Mouse (Mus musculus) urinary bladder, adult 2 months (tissue): ENCODE measurements around the gene Cda. TPM values are rescaled to one million over a fixed set of nuclear protein-coding genes. Genes with fewer than 3 reads are reported as not detected.
"Not testable (repeated sequence)": the region's sequence is repeated elsewhere in the genome, so short reads cannot be mapped to it uniquely, and the experiment has no call there.

Source experiments
- DNase-seq: peaks from one replicate; pipeline ENCODE4 v3.0.0; 2022; ENCODE audit warnings: low spot score
- polyA plus RNA-seq: library from polyadenylated mRNA; depleted of rRNA; stranded (reverse); fragments of >200 nt; gene quantifications from 2 replicates; pipeline ENCODE4 v1.2.3, GENCODE M21; 2012

Cda gene
- polyA plus RNA-seq, 1 experiment = 4.1 TPM

- no peak for DNase-seq
Measured at GRCm38 (mm10) chr4:138335036-138335435, 32.8 kb downstream of the Cda start.

GRCm38 (mm10) chr4:138333135-138333534 lies 34.7 kb downstream of the Cda start:
- no peak for DNase-seq

GRCm38 (mm10) chr4:138331647-138332046 lies 36.1 kb downstream of the Cda start:
- DNase-seq = no peak

GRCm38 (mm10) chr4:138330264-138330671 lies 37.5 kb downstream of the Cda start:
- DNase-seq = no peak

GRCm38 (mm10) chr4:138327891-138328470 lies 39.8 kb downstream of the Cda start:
- DNase-seq = no peak

GRCm38 (mm10) chr4:138327155-138327554 lies 40.6 kb downstream of the Cda start:
- not testable (repeated sequence) for DNase-seq

GRCm38 (mm10) chr4:138326077-138326695 lies 41.6 kb downstream of the Cda start, which contains the start of gene Pink1:
Gene Pink1, minus strand, starts transcription at chr4:138326307.
- DNase-seq = peak; percentile 89

GRCm38 (mm10) chr4:138325466-138326076 lies 42.2 kb downstream of the Cda start:
- DNase-seq = peak; percentile 93

GRCm38 (mm10) chr4:138324451-138324850 lies 43.3 kb downstream of the Cda start:
- DNase-seq = no peak

- no peak for DNase-seq
Measured at GRCm38 (mm10) chr4:138323753-138324152, 44.0 kb downstream of the Cda start.

- DNase-seq = no peak
Measured at GRCm38 (mm10) chr4:138322692-138323091, 45.1 kb downstream of the Cda start.

- DNase-seq = no peak
Measured at GRCm38 (mm10) chr4:138321488-138321887, 46.3 kb downstream of the Cda start.

- DNase-seq = no peak
Measured at GRCm38 (mm10) chr4:138320711-138321110, 47.1 kb downstream of the Cda start.

GRCm38 (mm10) chr4:138319508-138319907 lies 48.3 kb downstream of the Cda start:
- DNase-seq = peak; percentile 60

GRCm38 (mm10) chr4:138318509-138319266 lies 49.1 kb downstream of the Cda start:
- no peak for DNase-seq

GRCm38 (mm10) chr4:138316369-138316768 lies 51.4 kb downstream of the Cda start:
- no peak for DNase-seq

GRCm38 (mm10) chr4:138315781-138316180 lies 52.0 kb downstream of the Cda start:
- no peak for DNase-seq

- DNase-seq = no peak
Measured at GRCm38 (mm10) chr4:138313795-138314194, 54.0 kb downstream of the Cda start.

- DNase-seq = no peak
Measured at GRCm38 (mm10) chr4:138313021-138313420, 54.8 kb downstream of the Cda start.

- no peak for DNase-seq
Measured at GRCm38 (mm10) chr4:138312105-138312504, 55.7 kb downstream of the Cda start.

- no peak for DNase-seq
Measured at GRCm38 (mm10) chr4:138311595-138311994, 56.2 kb downstream of the Cda start.

GRCm38 (mm10) chr4:138310311-138310910 lies 57.4 kb downstream of the Cda start:
- no peak for DNase-seq
